Comparison of ENCODE assay signal across 14 mouse cellular contexts in genomic region chr8:94307652-94308051, GRCm38 (mm10). TPM values are rescaled to one million over a fixed set of nuclear protein-coding genes. Genes with fewer than 3 reads are reported as not detected.
DNase-seq lines count a peak whose midpoint lies in the region; ATAC-seq and TF ChIP-seq lines count a peak whose summit lies in the region.
"Had no signal": no experiment of that assay in that cellular context is flagged by ENCODE, and none has a peak within 500 bp of the region (broad histone marks: within the 10 kb centered on the region; RNA-seq: fewer than 3 reads in every experiment).

No protein-coding gene starts in this region.

- 0 out of 2 replicates have a peak, but pooled peaks cover 3% of the 10 kb centered on the region for H3K4me1 ChIP-seq in lung, postnatal 0 days (ENCODE audit: insufficient read depth, low read depth, low read length)
- H3K4me1 ChIP-seq: embryonic facial prominence, embryonic 12.5 days; hindbrain, embryonic 15.5 days had no signal

- 68% methylated on average over 9 of the region's 9 CpGs for WGBS in lung, postnatal 0 days

- H3K4me2 ChIP-seq in lung, postnatal 0 days (replicated peaks; ENCODE audit: low read depth, low read length), result no peak overlapping the region
- H3K4me2 ChIP-seq: embryonic facial prominence, embryonic 12.5 days; hindbrain, embryonic 15.5 days had no signal

- TF ChIP-seq CTCF in lung, postnatal 0 days (IDR thresholded peaks at IDR 0.05), result no peak

- no peaks in the 10 kb centered on the region for H3K27me3 ChIP-seq in lung, postnatal 0 days (replicated peaks; ENCODE audit: insufficient read depth, low read length)
- H3K27me3 ChIP-seq: embryonic facial prominence, embryonic 12.5 days; hindbrain, embryonic 15.5 days had no signal

- H3K4me3 ChIP-seq in lung, postnatal 0 days (ENCODE audit: low read depth, low read length), result no peak overlapping the region
- H3K4me3 ChIP-seq: embryonic facial prominence, embryonic 12.5 days; hindbrain, embryonic 15.5 days had no signal

- peak; percentile 27 for DNase-seq in heart, adult 11 months
- DNase-seq in heart, adult 18-20 months, result no peak
- DNase-seq in lung, postnatal 0 days (ENCODE audit: low spot score), result no peak
- no peak for DNase-seq in lung, postnatal 14 days
- no peak for DNase-seq in adrenal gland, postnatal 36 days
- no peak for DNase-seq in MN1 (ENCODE audit: low spot score)
- no peak for DNase-seq in ovary, postnatal 14 days (ENCODE audit: low spot score)
- DNase-seq: cerebellum, adult 11 months; gastrocnemius, postnatal 14 days; midbrain, embryonic 14.5 days had no signal

- peak overlapping the region; percentile 85 for H3K27ac ChIP-seq in lung, postnatal 0 days (ENCODE audit: low read length)
- H3K27ac ChIP-seq: embryonic facial prominence, embryonic 12.5 days; hindbrain, embryonic 15.5 days had no signal

- H3K9me3 ChIP-seq in lung, postnatal 0 days (ENCODE audit: low read length), result no peaks in the 10 kb centered on the region
- H3K9me3 ChIP-seq: embryonic facial prominence, embryonic 12.5 days; hindbrain, embryonic 15.5 days had no signal

- TF ChIP-seq EP300 in lung, postnatal 0 days (IDR thresholded peaks at IDR 0.05), result no peak

- no peak for ATAC-seq in lung, postnatal 0 days
- ATAC-seq in megakaryocyte, adult 5-6 weeks (ENCODE audit: poor library complexity, severe bottlenecking), result peak; percentile 14; the same call in 1 of the 2 replicates

- peaks cover 4% of the 10 kb centered on the region; the same call in 1 of the 2 replicates for H3K36me3 ChIP-seq in lung, postnatal 0 days (ENCODE audit: insufficient read depth, low read length)

- H3K9ac ChIP-seq in lung, postnatal 0 days (replicated peaks; ENCODE audit: low read depth), result no peak overlapping the region
- H3K9ac ChIP-seq: embryonic facial prominence, embryonic 12.5 days; hindbrain, embryonic 15.5 days had no signal

RNA-seq across cellular contexts. Expression of gene Slc12a3, which starts 21.3 kb away (rescaled TPM):
- total RNA-seq in heart, adult 18-20 months (2021), result under 1 TPM; 0.12 to 0.41 TPM
- polyA plus RNA-seq in lung, postnatal 0 days (2015; fragmentation: Nextera tagmentation; extraction: Ambion mirVana), result 0.11 and 0.12 TPM in 2 replicates
- total RNA-seq in megakaryocyte, adult 5-6 weeks (2015), result 0.25 and 0.34 TPM in 2 replicates
- 0.16 TPM in 1 of 2 replicates, not detected in the other for total RNA-seq in megakaryocyte, adult 5-6 weeks (2017)
- total RNA-seq in adrenal gland, postnatal 36 days (2021), result not detected
- total RNA-seq: gastrocnemius, postnatal 14 days had no signal
- polyA plus RNA-seq: limb, embryonic 11.5 days had no signal
